Mouse (Mus musculus) spleen, adult 10 weeks (tissue): Measurements from ENCODE around the gene Trappc1. TPM values are rescaled to one million over a fixed set of nuclear protein-coding genes. Genes with fewer than 3 reads are reported as not detected.

Experiments
- polyA plus RNA-seq: library from polyadenylated mRNA; stranded (reverse); fragments of 350-450 nt; fragmentation: Illumina TruSeq; extraction: RNeasy Lipid Tissue Mini Kit (QIAGEN cat#74804); gene quantifications from one replicate; pipeline ENCODE4 v1.2.3, GENCODE M21; 2015; ENCODE audit warnings: low replicate concordance; ENCODE audit not compliant: insufficient read depth

Trappc1 gene
- 112 TPM for polyA plus RNA-seq

DNA sequence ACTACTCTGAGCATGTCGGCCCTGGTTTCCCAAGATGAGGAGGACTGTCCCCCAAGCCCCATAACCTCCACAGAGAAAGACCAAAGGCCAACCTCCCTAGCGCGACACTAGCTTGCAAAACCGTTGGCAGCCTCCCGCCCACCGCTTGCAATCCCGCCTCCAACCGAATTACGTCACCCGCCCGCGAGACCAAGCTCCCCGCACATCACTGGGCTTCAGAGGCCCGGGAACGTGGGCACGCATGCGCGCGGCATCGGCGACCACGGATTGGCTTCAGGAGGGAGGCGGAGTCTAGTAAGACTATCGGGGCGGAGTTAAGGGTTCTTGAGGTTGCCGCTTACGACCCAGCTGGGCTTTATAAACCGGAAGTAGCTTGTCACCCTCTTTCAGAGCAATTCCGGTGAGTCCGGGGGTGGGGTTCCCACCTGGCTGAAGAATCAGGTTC lies at the start of gene Trappc1, which contains the start of gene Cntrob:
Gene Trappc1 (plus strand): TSS at position 314 of the 445 bp plus-strand sequence.
Gene Cntrob (minus strand): TSS at position 109 of the 445 bp plus-strand sequence.

GRCm38 (mm10) chr11:69325628-69326407 lies 2.0 kb downstream of the Trappc1 start, which contains the start of gene Kcnab3:
Kcnab3 (plus strand) TSS chr11:69326258.

DNA sequence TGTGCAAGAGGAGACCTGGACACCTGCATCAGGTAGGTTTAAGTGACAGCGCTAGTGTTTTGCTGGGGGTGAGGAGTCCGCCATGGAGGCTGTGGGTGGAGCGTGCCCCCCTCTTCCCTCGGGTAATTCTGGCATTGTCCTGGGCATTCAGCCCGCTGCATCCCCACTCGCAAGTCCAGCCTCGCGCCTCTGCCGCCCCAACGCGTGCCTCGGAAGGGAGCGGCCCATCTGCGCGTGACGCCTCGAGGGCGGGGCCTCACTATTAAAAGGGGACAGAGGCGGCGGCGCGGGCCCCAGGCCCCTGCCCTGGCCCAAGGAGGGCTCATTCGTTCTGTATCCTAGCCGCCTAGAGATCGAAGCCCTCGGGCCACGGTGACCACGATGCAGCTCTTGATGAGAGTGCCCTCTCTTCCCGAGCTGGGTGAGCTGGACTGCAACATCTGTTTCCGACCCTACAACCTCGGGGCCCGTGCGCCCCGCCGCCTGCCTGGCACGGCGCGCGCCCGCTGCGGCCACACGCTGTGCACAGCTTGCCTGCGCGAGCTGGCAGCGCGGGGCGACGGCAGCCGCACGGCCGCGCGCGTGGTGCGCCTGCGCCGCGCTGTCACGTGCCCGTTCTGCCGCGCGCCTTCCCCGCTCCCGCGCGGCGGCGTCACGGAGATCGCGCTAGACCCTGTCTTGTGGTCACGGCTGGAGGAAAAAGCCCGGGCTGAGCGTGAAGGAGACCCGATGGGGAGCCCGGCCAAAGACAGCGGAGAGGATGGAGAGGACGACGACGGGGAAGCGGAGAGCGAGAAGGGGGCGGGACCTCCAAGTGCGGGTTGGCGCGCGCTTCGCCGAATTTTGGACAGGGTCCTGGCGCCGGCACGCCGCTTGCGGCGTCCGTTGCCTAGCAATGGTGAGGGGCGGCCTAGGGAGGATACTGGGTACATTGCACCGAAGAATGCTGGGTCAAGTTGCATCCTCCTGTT lies 16.7 kb downstream of the Trappc1 start, which contains the start of gene Rnf227:
Gene Rnf227 (plus strand): TSS at position 301 of the 971 bp plus-strand sequence.

GRCm38 (mm10) chr11:69369215-69369989 lies 45.6 kb downstream of the Trappc1 start, which contains the start of gene Chd3:
Chd3 (minus strand) TSS chr11:69369406.

Other genes starting within 250 kb of the Trappc1 start
- gene Vamp2, start 235.5 kb upstream of the Trappc1 start, polyA plus RNA-seq: 199 TPM
- 8.1 TPM for gene Per1, start 228.8 kb upstream of the Trappc1 start, polyA plus RNA-seq
- gene Hes7, start 203.6 kb upstream of the Trappc1 start, polyA plus RNA-seq: 0.12 TPM
- gene 9130213A22Rik, start 201.4 kb upstream of the Trappc1 start, polyA plus RNA-seq: 0.44 TPM
- 0.50 TPM for gene Aloxe3, start 198.1 kb upstream of the Trappc1 start, polyA plus RNA-seq
- gene Alox12b, start 167.0 kb upstream of the Trappc1 start, polyA plus RNA-seq: not detected
- 0.25 TPM for gene Alox8, start 126.1 kb upstream of the Trappc1 start, polyA plus RNA-seq
- 0.06 TPM for gene Gucy2e, start 86.9 kb upstream of the Trappc1 start, polyA plus RNA-seq
- gene Cntrob, start 205 bp upstream of the Trappc1 start, polyA plus RNA-seq: 13.3 TPM
- gene Kcnab3, start 2.3 kb downstream of the Trappc1 start, polyA plus RNA-seq: 1.2 TPM
- gene Rnf227, start 16.5 kb downstream of the Trappc1 start, polyA plus RNA-seq: 3.7 TPM
- gene Chd3, start 45.4 kb downstream of the Trappc1 start, polyA plus RNA-seq: 161 TPM
- 48.9 TPM for gene Naa38, start 71.5 kb downstream of the Trappc1 start, polyA plus RNA-seq
- 35.9 TPM for gene Cyb5d1, start 71.7 kb downstream of the Trappc1 start, polyA plus RNA-seq
- gene Tmem88, start 74.3 kb downstream of the Trappc1 start, polyA plus RNA-seq: 2.4 TPM
- 8.9 TPM for gene Kdm6b, start 89.7 kb downstream of the Trappc1 start, polyA plus RNA-seq
- gene Dnah2, start 225.1 kb downstream of the Trappc1 start, polyA plus RNA-seq: 0.51 TPM
- gene Efnb3, start 236.2 kb downstream of the Trappc1 start, polyA plus RNA-seq: 0.88 TPM